ENCODE assay signal across 10 mouse cellular contexts in genomic region chr17:28743145-28743866, GRCm38 (mm10). TPM values are rescaled to one million over a fixed set of nuclear protein-coding genes. Genes with fewer than 3 reads are reported as not detected.
DNase-seq lines count a peak whose midpoint lies in the region; ATAC-seq lines count a peak whose summit lies in the region.
"Had no signal": no experiment of that assay in that cellular context is flagged by ENCODE, and none has a peak within 500 bp of the region (broad histone marks: within the 10 kb centered on the region; RNA-seq: fewer than 3 reads in every experiment).

No protein-coding gene starts in this region.

- DNase-seq in layer of hippocampus, adult 18-20 months (ENCODE audit: low spot score in 2 of 2): peak; percentile 32 to 67
- no peak for DNase-seq in layer of hippocampus, postnatal 25 days (ENCODE audit: extremely low spot score in 1 of 2, low spot score in 1 of 2)
- DNase-seq in cerebellum, postnatal 36 days: peak; percentile 44 to 50
- DNase-seq in kidney, postnatal 36 days: peak; percentile 76 to 85
- DNase-seq in right cerebral cortex, adult 2 months (ENCODE audit: low spot score in 2 of 2): peak; percentile 36 to 64
- no peak for DNase-seq in embryo, embryonic 9.5 days (ENCODE audit: extremely low spot score)

- no peak for ATAC-seq in activated CD4-positive, CD25-positive, alpha-beta regulatory T cell, adult 4 months
- no peak for ATAC-seq in CD4-positive, CD25-positive, alpha-beta regulatory T cell, adult 4 months
- ATAC-seq: midbrain, embryonic 15.5 days had no signal

RNA-seq across cellular contexts. Expression of gene AC170998.1, which starts 17.4 kb away (rescaled TPM):
- total RNA-seq in layer of hippocampus, adult 18-20 months (2021): 1 to 10 TPM; 2.1 to 3.1 TPM
- 1 to 10 TPM; 1.6 to 1.7 TPM for total RNA-seq in layer of hippocampus, postnatal 25 days (2021)
- polyA plus RNA-seq in activated CD4-positive, CD25-positive, alpha-beta regulatory T cell, adult 4 months (2017; shearing (Covaris generic)): 1 to 10 TPM; 4.1 to 7.7 TPM
- 10 to 100 TPM; 10.1 TPM for polyA plus RNA-seq in CD4-positive, CD25-positive, alpha-beta regulatory T cell, adult 4 months (2017; shearing (Covaris generic))

RNA-seq across cellular contexts. Expression of gene Mapk13, which starts 25.8 kb away (rescaled TPM):
- 1 to 10 TPM; 1.3 to 2.1 TPM for total RNA-seq in layer of hippocampus, adult 18-20 months (2021)
- total RNA-seq in layer of hippocampus, postnatal 25 days (2021): 1 to 10 TPM in 1 of 2 experiments, under 1 TPM in 1; 0.45 to 1.3 TPM
- not detected for polyA plus RNA-seq in activated CD4-positive, CD25-positive, alpha-beta regulatory T cell, adult 4 months (2017; shearing (Covaris generic))
- not detected for polyA plus RNA-seq in CD4-positive, CD25-positive, alpha-beta regulatory T cell, adult 4 months (2017; shearing (Covaris generic))
- total RNA-seq: CH12.LX had no signal

RNA-seq across cellular contexts. Expression of gene Mapk14, which starts 52.2 kb away (rescaled TPM):
- total RNA-seq in layer of hippocampus, adult 18-20 months (2021): 10 to 100 TPM; 75.0 to 80.5 TPM
- 10 to 100 TPM; 69.7 to 82.2 TPM for total RNA-seq in layer of hippocampus, postnatal 25 days (2021)
- 10 to 100 TPM; 17.5 to 22.4 TPM for polyA plus RNA-seq in activated CD4-positive, CD25-positive, alpha-beta regulatory T cell, adult 4 months (2017; shearing (Covaris generic))
- 10 to 100 TPM; 17.8 to 20.7 TPM for polyA plus RNA-seq in CD4-positive, CD25-positive, alpha-beta regulatory T cell, adult 4 months (2017; shearing (Covaris generic))

RNA-seq across cellular contexts. Expression of gene Slc26a8, which starts 53.3 kb away (rescaled TPM):
- 1 to 10 TPM; 5.4 to 6.4 TPM for total RNA-seq in layer of hippocampus, adult 18-20 months (2021)
- total RNA-seq in layer of hippocampus, postnatal 25 days (2021): 10 to 100 TPM in 1 of 2 experiments, 1 to 10 TPM in 1; 6.0 to 10.8 TPM
- polyA plus RNA-seq in activated CD4-positive, CD25-positive, alpha-beta regulatory T cell, adult 4 months (2017; shearing (Covaris generic)): not detected
- under 1 TPM in 1 of 2 experiments, not detected in 1; 0.32 TPM for polyA plus RNA-seq in CD4-positive, CD25-positive, alpha-beta regulatory T cell, adult 4 months (2017; shearing (Covaris generic))
- total RNA-seq: CH12.LX had no signal

RNA-seq across cellular contexts. Expression of gene Brpf3, which starts 57.6 kb away (rescaled TPM):
- total RNA-seq in layer of hippocampus, adult 18-20 months (2021): 10 to 100 TPM; 42.0 to 52.3 TPM
- total RNA-seq in layer of hippocampus, postnatal 25 days (2021): 10 to 100 TPM; 36.2 to 50.0 TPM
- 1 to 10 TPM; 2.4 to 5.5 TPM for polyA plus RNA-seq in activated CD4-positive, CD25-positive, alpha-beta regulatory T cell, adult 4 months (2017; shearing (Covaris generic))
- 1 to 10 TPM; 1.1 to 2.2 TPM for polyA plus RNA-seq in CD4-positive, CD25-positive, alpha-beta regulatory T cell, adult 4 months (2017; shearing (Covaris generic))

Comparison
In these comparisons a context has a peak if more than half of its experiments do, and no peak if none do; other contexts are left out.
1. DNase-seq: peak in layer of hippocampus, adult 18-20 months (2 of 2), cerebellum, postnatal 36 days (2 of 2), kidney, postnatal 36 days (2 of 2) and right cerebral cortex, adult 2 months (2 of 2); none in layer of hippocampus, postnatal 25 days (0 of 2) and embryo, embryonic 9.5 days (single experiment).